Comparison of ENCODE assay signal across 8 mouse cellular contexts in the genomic region with DNA sequence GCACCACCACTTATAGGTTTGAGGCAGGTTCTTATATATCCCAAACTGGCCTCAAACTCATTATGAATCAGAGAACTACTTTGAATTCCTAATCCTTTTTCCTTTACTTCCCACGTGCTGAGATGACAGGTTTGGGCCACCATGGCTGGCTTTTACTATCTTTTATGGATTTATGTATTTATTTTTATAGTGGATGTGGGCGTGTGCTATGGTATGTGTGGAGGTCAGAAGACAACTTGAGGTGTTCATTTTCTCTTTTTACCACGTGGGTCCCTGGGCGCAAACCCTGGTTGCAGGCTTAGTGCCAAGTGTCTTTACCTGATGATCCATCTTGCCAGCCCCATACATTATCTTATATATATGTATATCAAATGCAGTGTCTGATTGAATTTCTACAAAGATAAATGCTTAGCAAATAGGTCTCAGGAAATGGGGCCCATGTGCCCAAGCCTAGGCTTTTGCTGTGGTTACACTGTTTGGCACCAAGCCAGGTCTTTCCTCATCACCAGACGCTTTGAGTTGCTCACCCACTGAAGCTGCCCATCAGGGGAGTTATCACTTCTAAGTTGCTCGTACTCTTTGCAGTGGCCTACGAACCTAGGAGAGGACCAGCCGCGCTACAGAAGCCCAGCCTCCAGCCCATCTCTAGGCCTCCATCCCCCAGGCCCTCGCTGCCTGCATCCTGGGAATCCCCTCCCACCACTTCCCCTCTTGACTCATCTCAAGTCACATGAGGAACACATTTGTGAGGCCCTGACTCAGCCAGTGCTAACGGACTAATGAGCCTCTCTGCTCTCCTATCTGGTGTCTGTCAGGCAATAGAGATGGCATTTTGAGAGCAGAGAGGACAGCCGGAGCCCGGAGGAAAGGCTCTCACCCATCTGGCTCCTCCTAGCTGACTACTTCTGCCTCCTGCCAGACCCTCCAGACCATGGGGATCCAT. TPM values are rescaled to one million over a fixed set of nuclear protein-coding genes. Genes with fewer than 3 reads are reported as not detected.
DNase-seq lines count a peak whose midpoint lies in the region; ATAC-seq and TF ChIP-seq lines count a peak whose summit lies in the region.

No protein-coding gene starts in this region.

- no peaks in the 10 kb centered on the region for H3K9me3 ChIP-seq in forebrain, embryonic 10.5 days
- no peaks in the 10 kb centered on the region for H3K9me3 ChIP-seq in forebrain, postnatal 0 days (ENCODE audit: low read length)
- H3K9me3 ChIP-seq in limb, embryonic 14.5 days (ENCODE audit: control insufficient read depth, low read length) = no peaks in the 10 kb centered on the region
- H3K9me3 ChIP-seq in hindbrain, embryonic 12.5 days (replicated peaks) = no peaks in the 10 kb centered on the region

- no peaks in the 10 kb centered on the region for H3K36me3 ChIP-seq in forebrain, embryonic 10.5 days (replicated peaks)
- H3K36me3 ChIP-seq in forebrain, postnatal 0 days (ENCODE audit: insufficient read depth) = no peaks in the 10 kb centered on the region
- no peaks in the 10 kb centered on the region for H3K36me3 ChIP-seq in limb, embryonic 14.5 days (ENCODE audit: control insufficient read depth, insufficient read depth, low read length)
- H3K36me3 ChIP-seq in myocyte (ENCODE audit: control insufficient read depth, insufficient read depth) = no peaks in the 10 kb centered on the region
- no peaks in the 10 kb centered on the region for H3K36me3 ChIP-seq in hindbrain, embryonic 12.5 days

- ATAC-seq in forebrain, postnatal 0 days = no peak
- 0 out of 2 replicates have a peak, but pooled peaks have one; percentile 12 for ATAC-seq in limb, embryonic 14.5 days (ENCODE audit: low FRiP score, low read depth)
- ATAC-seq in hindbrain, embryonic 12.5 days (ENCODE audit: low FRiP score) = no peak

- TF ChIP-seq CTCF in forebrain, postnatal 0 days (IDR thresholded peaks at IDR 0.05; ENCODE audit: low read depth) = no peak

- H3ac ChIP-seq in myocyte (ENCODE audit: control insufficient read depth, insufficient read length) = no peak overlapping the region

- no peak for TF ChIP-seq POLR2A in limb, embryonic 14.5 days (IDR thresholded peaks at IDR 0.05; ENCODE audit: borderline replicate concordance, extremely low read depth, insufficient read depth, insufficient read length)
- no peak for TF ChIP-seq POLR2A in myocyte (IDR thresholded peaks at IDR 0.05; ENCODE audit: insufficient read length, low read depth)

- DNase-seq in forebrain, embryonic 10.5 days (ENCODE audit: extremely low spot score, low spot score) = no peak
- no peak for DNase-seq in forebrain, postnatal 0 days
- peak; percentile 54 for DNase-seq in urinary bladder, postnatal 14 days (ENCODE audit: low spot score)
- no peak for DNase-seq in urinary bladder, postnatal 4 days (ENCODE audit: low spot score in 2 of 2)
- peak; percentile 72 to 79 for DNase-seq in heart, adult 9 months (ENCODE audit: low spot score in 2 of 2)
- peak; percentile 45 for DNase-seq in limb, embryonic 14.5 days (ENCODE audit: low spot score)

- no peaks in the 10 kb centered on the region for H3K79me2 ChIP-seq in myocyte (ENCODE audit: control insufficient read depth, insufficient read depth)

- no peaks in the 10 kb centered on the region for H3K27me3 ChIP-seq in forebrain, embryonic 10.5 days (ENCODE audit: poor library complexity, severe bottlenecking)
- H3K27me3 ChIP-seq in forebrain, postnatal 0 days (ENCODE audit: insufficient read depth, low read length) = no peaks in the 10 kb centered on the region
- no peaks in the 10 kb centered on the region for H3K27me3 ChIP-seq in limb, embryonic 14.5 days (ENCODE audit: control insufficient read depth, insufficient read depth, low read length)
- no peaks in the 10 kb centered on the region for H3K27me3 ChIP-seq in myocyte (ENCODE audit: control insufficient read depth, insufficient read depth, insufficient read length)
- H3K27me3 ChIP-seq in hindbrain, embryonic 12.5 days = no peaks in the 10 kb centered on the region

- WGBS in forebrain, embryonic 10.5 days = 84% methylated on average over 13 of the region's 13 CpGs
- 72% methylated on average over 13 of the region's 13 CpGs for WGBS in forebrain, postnatal 0 days
- 53% methylated on average over 13 of the region's 13 CpGs for WGBS in limb, embryonic 14.5 days
- WGBS in hindbrain, embryonic 12.5 days = 72% methylated on average over 13 of the region's 13 CpGs

- H3K4me3 ChIP-seq in forebrain, embryonic 10.5 days = no peak overlapping the region
- no peak overlapping the region for H3K4me3 ChIP-seq in forebrain, postnatal 0 days (ENCODE audit: low read depth, low read length)
- H3K4me3 ChIP-seq in limb, embryonic 14.5 days (replicated peaks; ENCODE audit: low read length) = no peak overlapping the region
- H3K4me3 ChIP-seq in myocyte = no peak overlapping the region
- H3K4me3 ChIP-seq in hindbrain, embryonic 12.5 days = no peak overlapping the region

- H3K9ac ChIP-seq in forebrain, postnatal 0 days = no peak overlapping the region
- H3K9ac ChIP-seq in limb, embryonic 14.5 days (ENCODE audit: low read depth, low read length, severe bottlenecking) = no peak overlapping the region
- no peak overlapping the region for H3K9ac ChIP-seq in hindbrain, embryonic 12.5 days

- no peak overlapping the region for H3K4me2 ChIP-seq in forebrain, postnatal 0 days (ENCODE audit: low read depth)
- no peak overlapping the region for H3K4me2 ChIP-seq in limb, embryonic 14.5 days (replicated peaks; ENCODE audit: low read depth, low read length, severe bottlenecking)
- peak overlapping the region; percentile 70 for H3K4me2 ChIP-seq in myocyte (ENCODE audit: low read depth)
- no peak overlapping the region for H3K4me2 ChIP-seq in hindbrain, embryonic 12.5 days (replicated peaks)

- 0 out of 2 replicates have a peak overlapping the region, but pooled peaks have one; percentile 25 for H3K27ac ChIP-seq in forebrain, embryonic 10.5 days
- no peak overlapping the region for H3K27ac ChIP-seq in forebrain, postnatal 0 days (ENCODE audit: low read depth, low read length)
- H3K27ac ChIP-seq in limb, embryonic 14.5 days (replicated peaks; ENCODE audit: low read depth, low read length) = no peak overlapping the region
- no peak overlapping the region for H3K27ac ChIP-seq in hindbrain, embryonic 12.5 days

- H3K4me1 ChIP-seq in forebrain, embryonic 10.5 days = peaks cover 13% of the 10 kb centered on the region
- no peaks in the 10 kb centered on the region for H3K4me1 ChIP-seq in forebrain, postnatal 0 days (ENCODE audit: insufficient read depth)
- peaks cover 12% of the 10 kb centered on the region for H3K4me1 ChIP-seq in limb, embryonic 14.5 days (ENCODE audit: control insufficient read depth, insufficient read depth, low read length)
- H3K4me1 ChIP-seq in hindbrain, embryonic 12.5 days = 0 out of 2 replicates have a peak, but pooled peaks cover 5% of the 10 kb centered on the region

TF ChIP-seq in myocyte, 11 proteins besides CTCF, POLR2A, EP300 and RAD21:
- TF ChIP-seq MAX (IDR thresholded peaks at IDR 0.05; ENCODE audit: low read depth) = no peak
- peak; percentile 83 for TF ChIP-seq USF1 (IDR thresholded peaks at IDR 0.05; ENCODE audit: low read depth)
- TF ChIP-seq MYOG (IDR thresholded peaks at IDR 0.05; ENCODE audit: control insufficient read depth in 1 of 3, insufficient read depth in 1 of 3, insufficient read length in 2 of 3, low read depth in 2 of 3) = no peak
- TF ChIP-seq SRF (IDR thresholded peaks at IDR 0.05; ENCODE audit: control insufficient read depth, insufficient read length, low read depth) = no peak
- TF ChIP-seq REST (IDR thresholded peaks at IDR 0.05; ENCODE audit: insufficient read depth, insufficient read length) = no peak
- no peak for TF ChIP-seq E2F4 (IDR thresholded peaks at IDR 0.05; ENCODE audit: insufficient read depth)
- TF ChIP-seq POLR2AphosphoS2 (IDR thresholded peaks at IDR 0.05; ENCODE audit: insufficient read length, low read depth) = no peak
- 0 out of 2 replicates have a peak, but pooled peaks have one; percentile 58 for TF ChIP-seq CEBPB (IDR thresholded peaks at IDR 0.05; ENCODE audit: insufficient read depth, poor library complexity, severe bottlenecking)
- no peak for TF ChIP-seq TCF12 (IDR thresholded peaks at IDR 0.05; ENCODE audit: insufficient read depth, poor library complexity, severe bottlenecking)
- TF ChIP-seq TCF3 (IDR thresholded peaks at IDR 0.05; ENCODE audit: insufficient read length, low read depth) = no peak
- no peak for TF ChIP-seq MYOD1 (IDR thresholded peaks at IDR 0.05; ENCODE audit: control insufficient read depth in 1 of 3, insufficient read length in 2 of 3, low read depth in 2 of 3)

RNA-seq across cellular contexts. Expression of a gene that starts 21.4 kb away (rescaled TPM):
- polyA plus RNA-seq in forebrain, embryonic 10.5 days (2016; fragmentation: Nextera tagmentation; extraction: Ambion mirVana) = not detected in 2 replicates
- 3.3 TPM in 2 replicates for total RNA-seq in forebrain, postnatal 0 days (2014; rRNA removed)
- 0.25 and 0.50 TPM in 2 replicates for polyA plus RNA-seq in forebrain, postnatal 0 days (2015; fragmentation: Nextera tagmentation; extraction: Ambion mirVana)
- 0.08 TPM in 1 of 2 replicates, not detected in the other for polyA plus RNA-seq in limb, embryonic 14.5 days (2012; rRNA removed)
- polyA plus RNA-seq in limb, embryonic 14.5 days (2014; fragmentation: Nextera tagmentation; extraction: Ambion mirVana) = not detected in 2 replicates
- 0.02 TPM for polyA plus RNA-seq in myocyte (2012; fragmentation: generic; extraction: Trizol)
- polyA plus RNA-seq in hindbrain, embryonic 12.5 days (2016; fragmentation: Nextera tagmentation; extraction: Ambion mirVana) = 0.22 TPM in 1 of 2 replicates, not detected in the other

RNA-seq across cellular contexts. Expression of a gene that starts 38.4 kb away (rescaled TPM):
- polyA plus RNA-seq in forebrain, embryonic 10.5 days (2016; fragmentation: Nextera tagmentation; extraction: Ambion mirVana) = 11.1 and 11.9 TPM in 2 replicates
- 5.2 and 5.4 TPM in 2 replicates for total RNA-seq in forebrain, postnatal 0 days (2014; rRNA removed)
- polyA plus RNA-seq in forebrain, postnatal 0 days (2015; fragmentation: Nextera tagmentation; extraction: Ambion mirVana) = 3.1 and 4.0 TPM in 2 replicates
- polyA plus RNA-seq in limb, embryonic 14.5 days (2012; rRNA removed) = 14.2 and 17.1 TPM in 2 replicates
- polyA plus RNA-seq in limb, embryonic 14.5 days (2014; fragmentation: Nextera tagmentation; extraction: Ambion mirVana) = 14.4 and 14.7 TPM in 2 replicates
- 14.6 TPM for polyA plus RNA-seq in myocyte (2012; fragmentation: generic; extraction: Trizol)
- 12.4 and 14.1 TPM in 2 replicates for polyA plus RNA-seq in hindbrain, embryonic 12.5 days (2016; fragmentation: Nextera tagmentation; extraction: Ambion mirVana)

RNA-seq across cellular contexts. Expression of a gene that starts 45.6 kb away (rescaled TPM):
- 30.9 and 31.9 TPM in 2 replicates for polyA plus RNA-seq in forebrain, embryonic 10.5 days (2016; fragmentation: Nextera tagmentation; extraction: Ambion mirVana)
- 1.5 and 3.7 TPM in 2 replicates for total RNA-seq in forebrain, postnatal 0 days (2014; rRNA removed)
- polyA plus RNA-seq in forebrain, postnatal 0 days (2015; fragmentation: Nextera tagmentation; extraction: Ambion mirVana) = 0.75 and 1.0 TPM in 2 replicates
- polyA plus RNA-seq in limb, embryonic 14.5 days (2012; rRNA removed) = 16.2 and 19.2 TPM in 2 replicates
- 7.2 and 9.6 TPM in 2 replicates for polyA plus RNA-seq in limb, embryonic 14.5 days (2014; fragmentation: Nextera tagmentation; extraction: Ambion mirVana)
- polyA plus RNA-seq in myocyte (2012; fragmentation: generic; extraction: Trizol) = 6.9 TPM
- polyA plus RNA-seq in hindbrain, embryonic 12.5 days (2016; fragmentation: Nextera tagmentation; extraction: Ambion mirVana) = 13.9 and 16.5 TPM in 2 replicates

Comparison
In these comparisons a context has a peak if more than half of its experiments do, and no peak if none do; other contexts are left out.
1. DNase-seq: peak in urinary bladder, postnatal 14 days (single experiment), heart, adult 9 months (2 of 2) and limb, embryonic 14.5 days (single experiment); none in forebrain, embryonic 10.5 days (single experiment), forebrain, postnatal 0 days (single experiment) and urinary bladder, postnatal 4 days (0 of 2).